Mouse (Mus musculus) spleen, postnatal 14 days (tissue): ENCODE data around the gene Crygf.
"Not testable (repeated sequence)": the region's sequence is repeated elsewhere in the genome, so short reads cannot be mapped to it uniquely, and the experiment has no call there.

Experiments used
- DNase-seq, 2 experiments: peaks; one replicate each; pipeline ENCODE4 v3.0.0; 2021 to 2022; ENCODE audit warnings: low spot score in 2 of 2

Crygf gene

GRCm38 (mm10) chr1:65926294-65926693 lies at the start of gene Crygf:
Gene Crygf, plus strand, starts transcription at chr1:65926520.
- no peak for DNase-seq

DNA sequence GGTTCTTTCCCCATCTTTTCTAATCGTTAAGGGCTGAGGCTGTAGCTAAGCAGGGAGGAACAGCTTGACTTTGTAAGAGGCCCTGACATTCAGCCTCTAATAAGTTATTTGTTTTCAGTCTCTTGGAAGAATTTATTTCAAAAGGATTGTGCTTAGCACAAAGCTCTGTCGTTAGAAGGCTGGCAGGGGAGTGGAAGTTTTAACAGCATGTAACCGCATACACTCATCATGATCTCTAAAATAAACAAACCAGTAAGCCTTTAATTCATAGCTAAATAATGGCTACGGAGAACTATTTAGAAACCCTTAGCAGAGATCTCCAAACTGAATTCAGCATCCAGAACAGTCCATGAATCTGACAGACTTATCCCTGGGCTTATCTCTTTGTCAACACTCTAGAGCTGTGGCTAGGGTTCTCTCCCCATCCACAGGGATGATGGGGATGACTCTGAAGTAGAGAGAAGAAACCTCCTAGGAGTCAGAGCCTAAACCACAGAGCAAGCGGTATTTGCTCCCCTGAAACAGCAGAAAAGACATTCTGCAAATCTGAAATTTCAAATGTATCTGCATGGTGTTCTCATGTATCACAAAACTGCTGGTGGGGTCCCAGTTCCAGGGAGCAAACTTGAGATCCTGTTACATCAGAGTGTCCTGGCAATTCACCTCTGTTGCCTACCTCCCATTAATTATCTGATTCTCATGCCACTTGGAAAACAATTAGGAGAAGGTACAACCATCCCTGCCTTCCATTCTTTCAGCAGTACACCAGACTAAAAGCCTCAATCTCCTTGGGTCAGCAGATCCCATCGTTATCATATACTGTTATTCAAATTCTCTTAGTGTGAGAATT lies 734 bp upstream of the Crygf start:
- DNase-seq: no peak

DNA sequence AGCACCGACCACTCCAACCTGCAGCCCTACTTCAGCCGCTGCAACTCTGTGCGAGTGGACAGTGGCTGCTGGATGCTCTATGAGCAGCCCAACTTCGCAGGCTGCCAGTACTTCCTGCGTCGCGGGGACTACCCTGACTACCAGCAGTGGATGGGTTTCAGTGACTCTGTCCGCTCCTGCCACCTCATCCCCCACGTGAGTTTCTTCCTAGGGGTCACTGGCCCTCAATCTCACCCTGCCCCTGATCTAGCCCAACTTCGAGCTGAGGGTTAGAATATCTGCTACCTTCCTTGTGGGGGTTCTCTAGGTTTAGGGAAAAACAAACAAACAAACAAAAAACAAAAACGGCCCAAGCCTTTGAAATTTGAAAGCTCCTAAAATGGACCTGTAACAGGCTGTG lies 376 bp downstream of the Crygf start:
- DNase-seq: not testable (repeated sequence)

DNA sequence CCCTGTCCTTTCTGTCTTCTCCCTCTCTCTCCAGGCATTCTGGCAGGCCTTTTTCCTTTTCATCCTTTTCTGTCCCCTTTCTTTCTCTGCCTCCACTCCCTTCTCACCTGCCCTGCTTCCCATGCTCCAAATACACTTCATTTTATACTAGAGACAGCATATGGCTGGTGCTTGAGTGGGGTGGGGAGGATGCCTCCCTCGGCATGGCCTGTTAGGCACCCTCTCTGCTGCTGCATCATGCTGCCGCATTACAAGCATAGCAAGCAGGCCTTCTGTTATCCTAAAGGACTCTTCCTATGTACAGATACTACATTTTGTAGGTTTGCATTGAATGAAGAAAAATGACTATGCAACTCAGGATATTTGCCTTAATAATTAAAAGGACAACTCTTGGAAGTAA lies 3.7 kb downstream of the Crygf start:
- no peak for DNase-seq

GRCm38 (mm10) chr1:65932091-65932812 lies 5.9 kb downstream of the Crygf start:
- DNase-seq: no peak
